Mouse (Mus musculus): ENCODE measurements around the gene Samhd1.

DNA sequence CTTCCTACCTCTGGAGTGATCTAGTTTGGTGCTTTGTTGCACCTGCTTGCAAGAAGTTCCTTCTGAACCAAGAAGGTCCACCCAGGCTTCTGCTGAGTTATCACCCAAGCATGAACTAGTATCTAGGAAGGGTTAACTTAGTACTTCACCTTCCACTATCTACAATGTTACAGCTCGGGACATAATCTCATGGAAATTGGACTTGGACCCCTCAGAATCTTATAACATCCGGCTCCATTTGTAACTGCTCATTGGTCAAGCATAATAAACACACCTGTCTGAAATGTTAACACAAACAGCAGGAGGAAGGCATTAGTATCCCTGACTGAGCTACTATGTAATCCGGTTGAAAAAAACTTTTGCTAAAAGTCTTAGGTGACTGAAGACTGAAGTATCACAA lies 7.7 kb downstream of the Samhd1 start:
- TF ChIP-seq NELFE (IDR thresholded peaks at IDR 0.05; ENCODE audit: low read depth, low read length) (no peak), USF1 (IDR thresholded peaks at IDR 0.05; ENCODE audit: low read depth, low read length) (no peak), USF2 (conservative IDR thresholded peaks at IDR 0.05; ENCODE audit: low read depth, low read length) (no peak), ZNF384 (IDR thresholded peaks at IDR 0.05; ENCODE audit: low read depth, low read length) (no peak), CTCF (conservative IDR thresholded peaks at IDR 0.05 in 1 of 2, IDR thresholded peaks at IDR 0.05 in 1 of 2; ENCODE audit: low read depth in 2 of 2, low read length in 2 of 2) (no peak), MAX (IDR thresholded peaks at IDR 0.05; ENCODE audit: low read length) (no peak), POLR2A (IDR thresholded peaks at IDR 0.05; ENCODE audit: low read depth, low read length) (no peak), EP300 (IDR thresholded peaks at IDR 0.05; ENCODE audit: low read length) (no peak), PAX5 (IDR thresholded peaks at IDR 0.05; ENCODE audit: low read length) (no peak), ZMIZ1 (IDR thresholded peaks at IDR 0.05; ENCODE audit: low read depth, low read length) (no peak), NRF1 (IDR thresholded peaks at IDR 0.05; ENCODE audit: low read depth, low read length) (no peak), KAT2A (IDR thresholded peaks at IDR 0.05; ENCODE audit: insufficient replicate concordance, low read length) (no peak)

Measured in CH12.LX (cell line).